Mouse (Mus musculus) brain, embryonic 14.5 days (tissue): ENCODE measurements around the gene Prox1. TPM values are rescaled to one million over a fixed set of nuclear protein-coding genes. Genes with fewer than 3 reads are reported as not detected.

Experiments used
- DNase-seq: peaks from one replicate; pipeline ENCODE4 v3.0.0-alpha.2; 2011; ENCODE audit warnings: low read depth
- CTCF ChIP-seq: fragments of 200-500 bp; IDR thresholded peaks from 2 replicates; pipeline ENCODE4 v1.5.1; 2012; ENCODE audit warnings: inconsistent platforms, mild to moderate bottlenecking, moderate library complexity, borderline replicate concordance; ENCODE audit not compliant: insufficient read depth, insufficient read length; ENCODE audit errors: extremely low read depth
- POLR2A ChIP-seq: fragments of 200-500 bp; IDR thresholded peaks from 2 replicates; pipeline ENCODE4 v1.6.1; 2012; ENCODE audit warnings: mild to moderate bottlenecking, inconsistent platforms, borderline replicate concordance; ENCODE audit not compliant: poor library complexity, insufficient read depth, insufficient read length, severe bottlenecking; ENCODE audit errors: extremely low read depth
- polyA plus RNA-seq: library from polyadenylated mRNA; depleted of rRNA; stranded (reverse); fragments of >200 nt; gene quantifications from 2 replicates; pipeline ENCODE4 v1.2.3, GENCODE M21; 2012

The Prox1 gene
- polyA plus RNA-seq, 1 experiment = 14.5 TPM

GRCm38 (mm10) chr1:190161288-190161687, 9.2 kb downstream of the Prox1 start:
- no peak for TF ChIP-seq CTCF
- TF ChIP-seq POLR2A = no peak

GRCm38 (mm10) chr1:190159457-190159856, 11.1 kb downstream of the Prox1 start:
- DNase-seq = peak; percentile 48
- TF ChIP-seq POLR2A = no peak
- TF ChIP-seq CTCF = no peak

More at GRCm38 (mm10) chr1:190161288-190161687, 9.2 kb downstream of the Prox1 start:
- DNase-seq = no peak

GRCm38 (mm10) chr1:190155751-190156150, 14.8 kb downstream of the Prox1 start:
- TF ChIP-seq CTCF = no peak
- no peak for TF ChIP-seq POLR2A
- peak; percentile 73 for DNase-seq

- TF ChIP-seq CTCF (no peak), POLR2A (no peak)
- DNase-seq = peak; percentile 62
Observed at GRCm38 (mm10) chr1:190155021-190155420, 15.5 kb downstream of the Prox1 start.

GRCm38 (mm10) chr1:190154292-190154691, 16.2 kb downstream of the Prox1 start:
- no peak for TF ChIP-seq POLR2A
- no peak for TF ChIP-seq CTCF
- DNase-seq = peak; percentile 56

GRCm38 (mm10) chr1:190152603-190153002, 17.9 kb downstream of the Prox1 start:
- DNase-seq = peak; percentile 59
- TF ChIP-seq POLR2A = no peak
- no peak for TF ChIP-seq CTCF

GRCm38 (mm10) chr1:190149233-190149741, 21.2 kb downstream of the Prox1 start:
- DNase-seq = peak; percentile 57
- TF ChIP-seq POLR2A (no peak), CTCF (no peak)

- peak; percentile 50 for DNase-seq
Observed at GRCm38 (mm10) chr1:190148661-190149232, 21.8 kb downstream of the Prox1 start.

GRCm38 (mm10) chr1:190147816-190148215, 22.7 kb downstream of the Prox1 start:
- DNase-seq = no peak
- TF ChIP-seq CTCF = no peak
- no peak for TF ChIP-seq POLR2A

More at GRCm38 (mm10) chr1:190148661-190149232, 21.8 kb downstream of the Prox1 start:
- TF ChIP-seq CTCF (no peak), POLR2A (no peak)

- DNase-seq = no peak
- TF ChIP-seq POLR2A (no peak), CTCF (no peak)
Observed at GRCm38 (mm10) chr1:190144416-190144815, 26.1 kb downstream of the Prox1 start.

- TF ChIP-seq CTCF (no peak), POLR2A (no peak)
- DNase-seq = no peak
Observed at GRCm38 (mm10) chr1:190143593-190143992, 26.9 kb downstream of the Prox1 start.

- no peak for TF ChIP-seq POLR2A
- no peak for TF ChIP-seq CTCF
- DNase-seq = no peak
Observed at GRCm38 (mm10) chr1:190142584-190142983, 27.9 kb downstream of the Prox1 start.
